Mouse (Mus musculus): Measurements from ENCODE around the gene Gm364.

DNA sequence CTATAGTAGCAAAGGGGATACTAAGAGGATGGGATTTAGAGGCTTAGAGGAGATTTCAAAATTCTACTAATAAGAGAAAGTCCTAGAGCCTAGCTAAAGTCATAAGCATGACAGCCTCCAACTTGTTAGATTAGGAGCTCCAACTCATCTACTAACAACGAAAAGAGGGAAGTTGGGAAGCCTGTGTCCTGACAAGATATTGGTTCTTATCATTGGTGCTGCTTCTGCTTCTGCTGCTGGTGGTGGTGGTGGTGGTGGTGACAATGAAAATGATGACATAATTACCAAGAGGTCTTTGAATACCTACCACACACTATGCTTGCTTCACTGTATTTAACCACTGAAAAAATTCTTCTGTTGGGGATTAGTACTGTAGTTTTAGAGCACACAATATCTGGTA is 97.3 kb downstream of the Gm364 start:
- TF ChIP-seq CTCF (IDR thresholded peaks at IDR 0.05; ENCODE audit: borderline replicate concordance, insufficient read depth, low read depth, low read length): no peak
- no peak for TF ChIP-seq POLR2A (IDR thresholded peaks at IDR 0.05; ENCODE audit: borderline replicate concordance, insufficient read depth, low read length)

All from cerebellum, adult 2 months (tissue).